Mouse (Mus musculus) stomach, embryonic 16.5 days (tissue): ENCODE measurements around the gene Lpar5. TPM values are rescaled to one million over a fixed set of nuclear protein-coding genes. Genes with fewer than 3 reads are reported as not detected.

Experiments used
- ATAC-seq: fragments of 200-750 bp; cut with Nextera tagmentation; 2 replicates; pipeline ENCODE4 v1.8.0; 2017; ENCODE audit warnings: moderate number of reproducible peaks, moderate TSS enrichment; ENCODE audit not compliant: insufficient read depth, low FRiP score
- H3K27ac ChIP-seq: fragments of 300-500 bp; sonication (generic); 2 replicates; pipeline ENCODE4 v1.5.1; 2014; ENCODE audit warnings: low read length
- H3K27me3 ChIP-seq: fragments of 300-500 bp; sonication (generic); 2 replicates; pipeline ENCODE4 v1.6.1; 2014; ENCODE audit warnings: low read length, control low read depth, mixed read lengths; ENCODE audit not compliant: control insufficient read depth, insufficient read depth
- H3K36me3 ChIP-seq: fragments of 300-500 bp; sonication (generic); 2 replicates; pipeline ENCODE4 v1.6.1; 2014; ENCODE audit warnings: low read length; ENCODE audit not compliant: control insufficient read depth, insufficient read depth
- H3K4me1 ChIP-seq: fragments of 300-500 bp; sonication (generic); 2 replicates; pipeline ENCODE4 v1.6.1; 2014; ENCODE audit warnings: low read length, control low read depth, mixed read lengths; ENCODE audit not compliant: control insufficient read depth, insufficient read depth
- H3K4me2 ChIP-seq: fragments of 300-500 bp; sonication (generic); 2 replicates; pipeline ENCODE4 v1.6.1; 2014; ENCODE audit warnings: low read depth, low read length, mixed read lengths
- H3K4me3 ChIP-seq: fragments of 300-500 bp; sonication (generic); replicated peaks from 2 replicates; pipeline ENCODE4 v1.5.1; 2014; ENCODE audit warnings: mild to moderate bottlenecking, low read length
- H3K9ac ChIP-seq: fragments of 300-500 bp; sonication (generic); 2 replicates; pipeline ENCODE4 v1.6.1; 2014; ENCODE audit warnings: low read length
- H3K9me3 ChIP-seq: fragments of 300-500 bp; sonication (generic); replicated peaks from 2 replicates; pipeline ENCODE4 v1.6.1; 2016; ENCODE audit warnings: low read length, control low read depth; ENCODE audit not compliant: control insufficient read depth
- WGBS: fragments of 180-500 bp; shearing (Covaris S2); extraction: QIAGEN DNeasy Blood & Tissue Kit; methylation state at CpG from one replicate; pipeline ENCODE4 v1.1.7; 2014; 5-methylcytosine and 5-hydroxymethylcytosine counted together
- polyA plus RNA-seq: library from polyadenylated mRNA; unstranded; fragments of >200 nt; fragmentation: Nextera tagmentation; extraction: Ambion mirVana; gene quantifications from 2 replicates; pipeline ENCODE4 v1.2.1, GENCODE M21; 2015

Gene Lpar5
- polyA plus RNA-seq, 1 experiment from 2014 or later = 9.5 TPM

- ATAC-seq = no peak
- no peak overlapping the region for H3K27ac ChIP-seq
- peaks cover 29% of the 10 kb centered on the region for H3K36me3 ChIP-seq
- H3K4me3 ChIP-seq = peak overlapping the region; percentile 96
- 50% methylated on average over 3 of the region's 3 CpGs for WGBS
- H3K27me3 ChIP-seq = no peaks in the 10 kb centered on the region
- H3K4me2 ChIP-seq = peak overlapping the region; percentile 96
- peaks cover 34% of the 10 kb centered on the region for H3K4me1 ChIP-seq
- H3K9me3 ChIP-seq = no peaks in the 10 kb centered on the region
- peak overlapping the region; percentile 95 for H3K9ac ChIP-seq
Measured at GRCm38 (mm10) chr6:125098513-125098912, 30.8 kb downstream of the Lpar5 start.

DNA sequence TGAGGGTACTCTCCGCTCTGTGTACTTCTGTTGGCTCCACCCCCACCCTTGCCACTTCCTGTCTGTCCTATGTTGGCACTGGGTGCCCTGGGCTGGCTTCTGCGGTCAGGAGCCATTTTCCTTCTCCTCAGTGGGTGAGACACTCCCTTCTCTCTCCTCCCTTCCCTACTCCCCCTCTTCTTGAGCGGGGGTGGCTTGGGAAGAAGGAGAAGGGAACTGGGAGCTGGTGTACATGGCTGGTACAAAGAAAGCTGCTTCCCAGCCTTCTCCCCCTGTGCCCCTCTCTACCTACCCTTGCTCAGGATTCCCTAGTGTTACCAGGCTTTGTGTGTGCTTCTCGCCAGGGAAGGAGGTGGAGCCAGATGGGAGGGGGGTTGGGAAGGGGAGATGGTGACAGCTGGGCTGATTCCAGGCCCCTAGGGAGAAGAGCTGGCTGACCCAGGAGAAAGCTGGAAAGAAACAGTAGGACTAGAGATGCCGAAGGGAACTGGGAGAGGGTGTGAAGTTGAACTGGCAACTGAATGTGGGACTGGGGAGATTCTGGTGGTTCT is 31.8 kb downstream of the Lpar5 start:
- H3K4me2 ChIP-seq = peak overlapping the region; percentile 96
- peak overlapping the region; percentile 95 for H3K9ac ChIP-seq
- peaks cover 31% of the 10 kb centered on the region for H3K36me3 ChIP-seq
- no peaks in the 10 kb centered on the region for H3K27me3 ChIP-seq
- H3K9me3 ChIP-seq = no peaks in the 10 kb centered on the region
- H3K4me3 ChIP-seq = peak overlapping the region; percentile 96
- ATAC-seq = no peak
- WGBS = 38% methylated on average over 5 of the region's 5 CpGs
- H3K27ac ChIP-seq = peak overlapping the region; percentile 14; the same call in 1 of the 2 replicates
- peaks cover 34% of the 10 kb centered on the region for H3K4me1 ChIP-seq

DNA sequence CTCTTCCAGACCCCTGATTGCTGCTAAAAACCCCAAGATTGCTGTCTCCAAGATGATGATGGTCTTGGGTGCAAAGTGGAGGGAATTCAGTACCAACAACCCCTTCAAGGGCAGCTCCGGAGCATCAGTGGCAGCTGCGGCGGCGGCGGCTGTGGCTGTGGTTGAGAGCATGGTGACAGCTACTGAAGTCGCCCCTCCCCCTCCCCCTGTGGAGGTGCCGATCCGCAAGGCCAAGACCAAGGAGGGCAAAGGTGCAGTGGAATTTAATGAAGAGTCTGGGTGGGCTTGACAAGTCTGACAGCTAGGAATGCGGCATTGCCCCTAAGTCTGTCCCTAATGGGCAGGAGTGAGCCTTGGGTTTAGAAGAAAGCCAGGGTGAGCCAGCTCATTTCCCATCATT is 33.7 kb downstream of the Lpar5 start:
- H3K9me3 ChIP-seq = no peaks in the 10 kb centered on the region
- peaks cover 46% of the 10 kb centered on the region for H3K36me3 ChIP-seq
- no peak overlapping the region for H3K4me3 ChIP-seq
- H3K9ac ChIP-seq = no peak overlapping the region
- no peaks in the 10 kb centered on the region for H3K27me3 ChIP-seq
- 80% methylated on average over 9 of the region's 9 CpGs for WGBS
- ATAC-seq = no peak
- H3K27ac ChIP-seq = no peak overlapping the region
- H3K4me1 ChIP-seq = peaks cover 28% of the 10 kb centered on the region
- no peak overlapping the region for H3K4me2 ChIP-seq

GRCm38 (mm10) chr6:125104223-125104622 is 36.5 kb downstream of the Lpar5 start:
- ATAC-seq = no peak; the same call in 1 of the 2 replicates
- Histone ChIP-seq H3K4me1 (peaks cover 10% of the 10 kb centered on the region), H3K4me2 (no peak overlapping the region), H3K9me3 (no peaks in the 10 kb centered on the region), H3K36me3 (peaks cover 73% of the 10 kb centered on the region), H3K4me3 (no peak overlapping the region), H3K27ac (no peak overlapping the region), H3K9ac (no peak overlapping the region), H3K27me3 (no peaks in the 10 kb centered on the region)
- 82% methylated on average over 4 of the region's 4 CpGs for WGBS

DNA sequence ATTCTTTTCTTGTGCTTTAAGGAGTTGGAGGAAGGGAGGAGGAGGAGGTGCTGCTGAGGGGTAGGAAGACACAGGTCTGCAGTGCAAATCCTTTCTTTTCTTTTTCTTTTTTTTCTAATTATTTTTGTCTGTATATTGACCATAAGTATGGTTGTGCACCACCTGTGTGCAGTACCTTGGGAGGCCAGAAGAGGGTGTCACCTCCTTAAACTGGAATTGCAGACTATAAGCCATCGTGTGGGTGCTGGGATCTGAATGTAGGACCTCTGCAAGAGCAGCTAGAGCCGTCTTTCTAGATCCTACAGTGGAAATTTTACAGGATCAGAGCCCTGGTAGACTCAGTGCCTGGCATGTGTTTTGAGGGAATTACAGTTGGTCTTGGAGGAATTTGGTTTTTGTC is 40.0 kb downstream of the Lpar5 start:
- ATAC-seq = no peak
- H3K4me2 ChIP-seq = no peak overlapping the region
- no peaks in the 10 kb centered on the region for H3K27me3 ChIP-seq
- no peaks in the 10 kb centered on the region for H3K9me3 ChIP-seq
- no peak overlapping the region for H3K27ac ChIP-seq
- no peak overlapping the region for H3K9ac ChIP-seq
- no peaks in the 10 kb centered on the region for H3K4me1 ChIP-seq
- whole genome bisulfite sequencing = 92% methylated on average over 2 of the region's 2 CpGs
- H3K36me3 ChIP-seq = peaks cover 79% of the 10 kb centered on the region
- no peak overlapping the region for H3K4me3 ChIP-seq

- Histone ChIP-seq H3K36me3 (peaks cover 85% of the 10 kb centered on the region), H3K4me1 (no peaks in the 10 kb centered on the region), H3K9ac (no peak overlapping the region), H3K4me3 (no peak overlapping the region), H3K4me2 (no peak overlapping the region), H3K27ac (no peak overlapping the region), H3K27me3 (no peaks in the 10 kb centered on the region), H3K9me3 (no peaks in the 10 kb centered on the region)
- 80% methylated on average over 14 of the region's 14 CpGs for WGBS
- ATAC-seq = no peak
Measured at GRCm38 (mm10) chr6:125109371-125109770, 41.7 kb downstream of the Lpar5 start.

DNA sequence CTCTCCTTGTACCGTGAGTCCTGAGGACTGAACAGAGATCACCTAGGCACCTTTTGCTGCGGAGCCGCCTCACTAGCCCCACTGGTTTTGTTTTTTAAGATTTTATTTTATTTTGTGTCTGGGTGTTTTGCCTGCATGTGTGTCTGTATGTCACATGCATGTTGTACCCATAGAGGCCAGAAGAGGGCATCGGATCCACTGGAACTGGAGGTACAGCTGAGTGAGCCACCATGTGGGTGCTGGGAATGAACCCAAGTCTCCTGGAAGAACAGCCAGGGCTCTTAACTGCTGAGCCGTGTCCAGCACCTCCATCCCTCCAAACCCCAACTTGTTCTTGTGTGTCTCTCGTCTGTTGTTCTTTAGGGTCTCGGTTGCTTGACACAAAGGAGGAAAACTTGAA is 43.2 kb downstream of the Lpar5 start:
- Histone ChIP-seq H3K4me3 (no peak overlapping the region), H3K27ac (no peak overlapping the region), H3K9me3 (no peaks in the 10 kb centered on the region), H3K9ac (no peak overlapping the region), H3K27me3 (no peaks in the 10 kb centered on the region), H3K4me1 (no peaks in the 10 kb centered on the region), H3K36me3 (peaks cover 76% of the 10 kb centered on the region), H3K4me2 (no peak overlapping the region)
- ATAC-seq = no peak
- 89% methylated on average over 7 of the region's 7 CpGs for WGBS

DNA sequence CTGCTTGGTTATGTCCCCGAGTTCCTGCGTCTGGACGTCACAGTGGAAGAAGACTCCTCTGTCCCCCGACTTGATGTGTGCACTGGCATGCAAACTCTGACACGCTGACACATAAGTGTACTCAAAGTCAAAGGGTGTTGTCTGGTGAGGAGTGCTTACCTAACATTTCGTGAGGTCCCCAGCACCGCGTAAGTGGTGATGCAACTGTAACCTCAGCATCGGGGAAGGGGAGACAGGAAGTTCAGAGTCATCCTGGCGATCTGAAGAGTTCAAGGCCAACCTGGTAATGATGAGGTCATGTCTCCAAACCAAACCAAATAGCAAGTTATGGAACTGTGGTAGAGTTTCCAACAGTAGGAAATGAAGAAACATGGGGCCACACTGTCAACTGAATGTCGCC is 44.8 kb downstream of the Lpar5 start:
- no peak for ATAC-seq
- Histone ChIP-seq H3K9ac (no peak overlapping the region), H3K9me3 (no peaks in the 10 kb centered on the region), H3K27ac (no peak overlapping the region), H3K36me3 (peaks cover 70% of the 10 kb centered on the region), H3K4me3 (no peak overlapping the region), H3K4me2 (no peak overlapping the region), H3K4me1 (no peaks in the 10 kb centered on the region), H3K27me3 (no peaks in the 10 kb centered on the region)
- WGBS = 90% methylated on average over 11 of the region's 11 CpGs

GRCm38 (mm10) chr6:125119387-125119786 is 51.7 kb downstream of the Lpar5 start:
- H3K27ac ChIP-seq = no peak overlapping the region
- no peaks in the 10 kb centered on the region for H3K4me1 ChIP-seq
- no peak overlapping the region for H3K9ac ChIP-seq
- H3K27me3 ChIP-seq = no peaks in the 10 kb centered on the region
- H3K36me3 ChIP-seq = peaks cover 51% of the 10 kb centered on the region
- no peak for ATAC-seq
- H3K4me3 ChIP-seq = no peak overlapping the region
- H3K4me2 ChIP-seq = no peak overlapping the region
- H3K9me3 ChIP-seq = no peaks in the 10 kb centered on the region
- WGBS = 94% methylated on average over 8 of the region's 8 CpGs
